Mouse (Mus musculus) gastrocnemius, postnatal 36 days (tissue): Measurements from ENCODE around the gene Dapk2. TPM values are rescaled to one million over a fixed set of nuclear protein-coding genes. Genes with fewer than 3 reads are reported as not detected.

Experiments
- DNase-seq, 2 experiments: peaks; one replicate each; pipeline ENCODE4 v3.0.0; 2022
- intact Hi-C: fragments of 180-260 bp; cut with DNase I; formaldehyde crosslinking; loops from one replicate; pipeline ENCODE4 v1.15.1; 2025
- total RNA-seq, 2 experiments: library from RNA; stranded (reverse); gene quantifications; 2 replicates each; pipeline ENCODE4 v1.2.3; 2021

Dapk2 gene
- total RNA-seq, 2 experiments from 2014 or later = 21.6 to 24.0 TPM

DNA sequence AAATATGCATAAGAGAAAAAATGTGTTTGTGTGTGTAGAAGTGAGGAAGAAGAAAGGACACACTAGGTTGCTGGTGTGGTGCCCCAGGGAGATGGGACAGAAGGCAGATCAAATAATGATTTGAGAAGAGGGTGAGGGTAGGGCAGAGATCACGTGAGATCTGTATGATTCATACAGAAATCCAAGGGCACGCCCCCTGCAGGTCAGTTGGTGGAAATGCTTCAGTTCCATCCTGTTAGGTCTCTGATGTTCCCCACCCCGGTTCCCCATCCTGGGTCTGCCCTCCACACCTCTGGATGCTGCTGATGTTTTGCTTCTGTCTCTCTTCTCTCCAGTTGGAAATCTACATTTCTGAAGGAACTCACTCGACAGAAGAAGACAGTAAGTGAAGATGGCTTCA, 22.1 kb upstream of the Dapk2 start:
- DNase-seq = no peak
- intact Hi-C loops = loop anchor here (10.0 kb wide), 1 partner anchor 369 kb away; no protein-coding TSS in a partner anchor

DNA sequence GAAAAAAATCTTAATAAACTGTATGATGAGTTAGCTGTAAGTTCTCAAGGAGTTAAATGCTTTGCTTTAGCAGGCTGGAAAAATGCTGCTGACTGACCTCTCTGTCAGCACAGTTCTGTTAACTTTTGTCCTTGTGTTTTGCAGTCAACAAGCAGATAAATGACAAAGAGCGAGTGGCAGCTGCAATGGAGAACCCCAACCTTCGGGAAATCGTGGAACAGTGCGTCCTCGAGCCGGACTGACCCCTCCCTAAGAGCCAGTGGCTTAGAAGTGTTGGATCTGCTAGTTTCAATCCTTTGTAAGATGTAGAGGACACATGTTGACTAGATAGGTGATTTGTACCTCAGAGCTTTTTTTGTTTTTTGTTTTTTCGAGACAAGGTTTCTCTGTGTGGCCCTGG, 19.8 kb upstream of the Dapk2 start:
- DNase-seq = no peak
- intact Hi-C loops = loop anchor here (10.0 kb wide), 1 partner anchor 367 kb away; no protein-coding TSS in a partner anchor

DNA sequence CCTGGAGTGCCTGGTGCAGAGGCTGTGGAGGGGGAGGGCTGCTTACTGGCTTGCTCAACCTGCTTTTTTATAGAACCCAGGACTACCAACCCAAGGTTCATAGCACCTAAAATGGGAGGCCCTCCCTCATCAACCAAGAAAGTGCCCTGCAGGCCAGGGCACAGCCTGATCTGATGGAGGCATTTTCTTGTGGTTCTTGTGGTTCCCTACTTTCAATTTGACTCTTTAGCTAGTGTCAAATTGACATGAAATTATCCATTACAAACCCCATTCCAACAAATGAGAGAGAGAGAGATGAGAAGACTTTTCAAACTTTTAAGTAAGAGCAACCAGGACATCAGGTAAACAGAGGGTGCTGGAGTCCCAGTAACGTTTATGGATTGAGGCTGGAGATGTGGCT, 15.8 kb upstream of the Dapk2 start:
- DNase-seq = no peak
- intact Hi-C loops = loop anchor here (10.0 kb wide), 2 partner anchors 243 to 303 kb away; no protein-coding TSS in a partner anchor

DNA sequence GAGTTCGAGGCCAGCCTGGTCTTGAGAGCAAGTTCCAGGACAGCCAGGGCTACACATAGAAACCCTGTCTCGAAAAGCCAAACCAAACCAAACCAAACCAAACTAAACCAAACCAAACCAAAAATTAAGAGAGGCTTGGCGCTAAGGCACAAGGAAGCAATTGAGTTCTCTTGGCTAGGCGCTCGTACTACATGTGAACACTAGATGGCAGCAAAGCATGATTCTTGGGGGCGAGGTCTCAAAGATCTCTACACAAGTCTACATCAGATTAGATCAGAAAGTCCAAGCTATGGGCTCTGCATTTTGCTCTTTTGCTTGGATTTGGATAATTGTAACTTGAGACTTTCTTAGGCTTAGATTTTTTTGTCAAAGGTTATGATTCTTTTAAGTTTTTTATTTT, 13.8 kb upstream of the Dapk2 start:
- peak in 1 of 2 experiments; percentile 54 for DNase-seq
- intact Hi-C loops = loop anchor here (10.0 kb wide), 2 partner anchors 241 to 301 kb away; no protein-coding TSS in a partner anchor

DNA sequence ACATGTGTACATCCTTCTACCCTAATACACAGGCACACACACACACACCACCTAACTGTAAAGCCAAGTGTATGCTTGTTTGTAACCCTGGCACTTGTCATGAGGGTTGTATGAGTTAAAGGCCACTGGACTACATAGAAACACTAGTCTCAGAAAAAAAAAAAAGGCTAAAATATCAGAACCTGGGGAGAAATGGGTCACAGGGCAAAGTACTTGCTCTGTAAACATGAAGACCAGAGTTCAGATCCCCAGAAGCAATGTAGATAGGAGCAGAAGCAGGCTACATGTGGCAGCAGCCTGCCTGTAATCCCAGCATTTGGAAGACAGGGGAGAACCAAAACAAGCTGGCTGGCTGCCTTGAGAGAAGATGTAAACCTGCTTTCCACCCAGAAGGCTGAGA, 11.9 kb upstream of the Dapk2 start:
- no peak for DNase-seq
- intact Hi-C loops = loop anchor here (10.0 kb wide), 2 partner anchors 239 to 299 kb away; no protein-coding TSS in a partner anchor

DNA sequence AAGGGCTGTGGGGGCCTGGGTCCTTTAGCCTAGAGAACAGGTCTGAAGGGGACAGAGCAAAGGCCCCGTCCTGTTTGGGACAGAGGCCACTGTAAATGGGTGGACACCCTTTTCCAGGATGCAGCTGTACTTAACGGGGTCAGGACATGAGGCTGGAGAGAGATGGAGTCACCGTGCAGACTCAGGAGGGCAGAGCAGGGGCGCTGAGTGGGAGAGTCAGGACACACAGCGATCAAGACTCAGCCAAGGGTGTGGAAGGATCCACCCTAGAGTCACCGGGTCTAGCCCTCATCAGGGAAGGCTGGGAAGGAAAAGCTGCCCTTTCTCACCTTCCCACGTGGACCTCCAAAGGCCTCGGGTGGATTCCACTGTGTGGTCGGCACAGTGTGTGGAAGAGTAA, 6.0 kb upstream of the Dapk2 start:
- no peak for DNase-seq
- intact Hi-C loops = no loop called here

DNA sequence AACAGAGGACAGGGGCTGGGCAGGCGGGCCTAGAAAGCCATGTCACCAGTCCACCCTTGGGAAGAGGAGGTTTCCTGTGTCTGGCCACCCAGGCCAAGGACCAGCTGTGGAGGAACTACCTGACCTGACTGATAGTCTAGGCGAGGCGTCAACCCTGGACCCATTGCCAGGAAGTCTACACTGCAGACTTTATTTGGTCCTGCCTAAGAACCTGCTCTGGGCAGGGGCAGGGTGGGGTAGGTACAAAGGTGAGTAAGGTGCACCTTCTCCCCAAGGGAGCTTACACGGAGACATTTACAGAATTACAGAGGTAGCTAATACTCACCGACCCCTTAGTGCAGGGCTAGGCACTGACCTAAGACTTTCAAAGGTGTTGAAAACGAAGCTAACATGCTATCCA, 4.4 kb upstream of the Dapk2 start:
- no peak for DNase-seq
- intact Hi-C loops = no loop called here

DNA sequence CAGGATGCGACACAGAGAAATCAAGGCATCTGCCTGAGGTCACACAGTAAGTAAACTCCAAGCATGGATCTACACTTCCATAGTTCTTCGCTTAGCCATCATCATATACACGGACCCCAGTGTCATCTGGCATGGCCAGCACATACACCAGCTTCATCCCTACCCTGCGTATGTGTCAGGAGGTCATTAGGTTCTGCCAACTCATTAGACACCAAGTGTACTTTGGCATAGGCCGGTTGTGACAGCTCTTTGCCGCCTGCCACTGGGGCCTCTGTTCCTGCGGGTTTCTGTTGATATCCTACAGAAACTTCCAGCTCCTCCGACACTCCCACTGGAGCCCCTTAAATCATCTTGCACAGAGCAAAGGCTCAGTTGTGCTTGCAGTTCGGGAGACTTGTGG, 4.0 kb upstream of the Dapk2 start:
- no peak for DNase-seq
- intact Hi-C loops = no loop called here

DNA sequence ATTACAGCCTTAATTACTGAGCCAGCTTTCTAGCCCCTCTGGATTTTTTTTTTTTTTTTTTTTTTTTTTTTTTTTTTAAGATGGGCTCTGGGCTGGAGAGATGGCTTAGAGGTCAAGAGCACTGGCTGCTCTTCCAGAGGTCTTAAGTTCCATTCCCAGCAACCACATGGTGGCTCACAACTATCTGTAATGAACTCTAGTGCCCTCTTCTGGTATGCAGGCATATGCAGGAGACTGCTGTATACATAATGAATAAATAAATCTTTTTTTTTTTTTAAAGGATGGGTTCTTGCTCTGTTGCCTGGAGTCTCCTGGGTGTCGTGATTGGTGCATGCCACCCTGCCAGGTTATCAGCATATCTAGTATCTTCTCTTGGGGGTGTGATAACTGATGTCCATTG, 2.5 kb upstream of the Dapk2 start:
- intact Hi-C loops = loop anchor here (5.0 kb wide), 3 partner anchors 87 to 127 kb away; no protein-coding TSS in a partner anchor
- DNase-seq = no peak

DNA sequence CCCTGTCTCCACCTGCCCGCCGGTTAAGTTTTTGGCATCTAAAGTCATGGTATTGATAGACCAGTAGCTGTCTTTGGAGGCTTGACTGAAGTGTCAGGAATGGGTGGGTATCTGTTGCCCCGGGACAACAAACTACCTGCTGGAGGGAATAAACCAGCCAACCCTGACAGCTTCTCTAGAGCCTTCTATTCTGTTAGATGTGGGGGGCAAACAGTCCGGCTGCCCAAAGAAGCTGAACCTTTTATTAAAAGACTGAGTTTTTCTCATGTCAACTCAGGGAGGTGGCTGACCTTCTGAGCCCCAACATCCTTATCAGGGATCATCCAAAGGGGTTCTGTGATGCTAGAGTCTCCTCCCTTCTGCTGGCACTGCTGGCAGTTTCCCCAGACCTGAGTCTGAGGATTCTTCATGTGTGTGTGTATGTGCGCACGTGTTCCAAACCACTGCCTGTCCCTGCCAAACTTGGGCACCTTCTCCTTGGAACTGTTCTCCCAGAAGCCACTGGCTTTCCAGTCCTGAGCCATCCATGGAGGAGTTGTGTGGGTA, 935 bp downstream of the Dapk2 start:
- intact Hi-C loops = loop anchor here (5.0 kb wide), 3 partner anchors 83 to 123 kb away; no protein-coding TSS in a partner anchor

DNA sequence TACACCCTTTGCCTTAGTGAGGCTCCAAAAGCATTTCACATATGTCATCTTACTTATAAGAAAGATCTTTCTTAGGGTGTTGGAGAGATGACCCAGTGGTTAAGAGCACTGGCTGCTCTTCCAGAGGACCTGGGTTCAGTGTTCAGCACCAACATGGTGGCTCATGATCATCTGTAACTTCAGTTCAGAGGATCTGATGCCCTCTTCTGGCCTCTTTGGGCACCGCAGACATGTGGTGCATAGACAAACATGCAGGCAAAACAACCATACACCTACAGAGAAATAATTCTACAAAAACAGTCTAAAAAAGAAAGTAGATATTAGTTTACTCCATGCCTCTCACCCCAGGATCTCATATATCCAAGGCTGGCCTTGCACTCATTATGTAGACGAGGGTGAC, 2.1 kb downstream of the Dapk2 start:
- no peak for DNase-seq
- intact Hi-C loops = loop anchor here (5.0 kb wide), 1 partner anchor 47 kb away; no protein-coding TSS in a partner anchor

More for the DNA sequence above, 935 bp downstream of the Dapk2 start:
- no peak for DNase-seq

DNA sequence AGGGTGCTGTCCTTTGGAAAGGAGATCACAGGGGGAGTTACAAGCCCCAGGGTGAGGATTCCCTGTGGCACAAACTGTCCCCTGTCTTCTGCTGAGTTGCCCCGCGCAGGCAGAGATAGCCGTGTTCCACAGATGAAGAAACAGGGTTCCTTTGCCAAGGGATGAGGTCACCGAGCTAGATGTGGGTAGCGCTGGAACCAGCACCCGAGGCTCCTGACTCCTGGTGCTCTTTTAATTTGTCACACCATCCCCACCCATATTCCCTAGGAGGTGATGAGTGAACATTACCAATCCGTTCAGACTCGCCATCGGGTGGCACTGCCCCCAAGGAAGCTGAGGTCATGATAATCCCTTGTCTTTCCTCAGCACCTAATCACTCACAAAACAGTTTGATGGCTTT, 5.0 kb downstream of the Dapk2 start:
- peak; percentile 35 to 41 for DNase-seq
- intact Hi-C loops = loop anchor here (5.0 kb wide), 1 partner anchor 44 kb away; no protein-coding TSS in a partner anchor

DNA sequence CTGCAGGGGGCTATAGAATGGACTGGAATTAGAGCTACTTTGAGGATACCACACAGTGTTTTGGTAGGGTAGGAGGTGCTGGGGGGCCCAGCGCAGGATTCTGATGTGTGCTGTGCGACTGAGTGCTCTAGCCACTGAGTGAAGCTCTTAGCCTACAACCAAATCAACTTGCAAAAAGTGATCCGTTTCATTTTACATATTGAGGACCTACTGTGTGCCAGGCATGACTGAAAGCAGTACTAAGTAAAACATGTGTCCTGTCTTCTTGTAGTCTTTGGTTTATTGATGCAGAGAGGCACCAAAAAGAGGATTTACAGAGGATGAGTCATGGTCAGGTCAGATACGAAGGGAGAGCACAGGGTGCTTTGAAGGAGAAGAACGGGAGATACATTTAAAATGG, 9.2 kb downstream of the Dapk2 start:
- intact Hi-C loops = no loop called here
- DNase-seq = no peak

DNA sequence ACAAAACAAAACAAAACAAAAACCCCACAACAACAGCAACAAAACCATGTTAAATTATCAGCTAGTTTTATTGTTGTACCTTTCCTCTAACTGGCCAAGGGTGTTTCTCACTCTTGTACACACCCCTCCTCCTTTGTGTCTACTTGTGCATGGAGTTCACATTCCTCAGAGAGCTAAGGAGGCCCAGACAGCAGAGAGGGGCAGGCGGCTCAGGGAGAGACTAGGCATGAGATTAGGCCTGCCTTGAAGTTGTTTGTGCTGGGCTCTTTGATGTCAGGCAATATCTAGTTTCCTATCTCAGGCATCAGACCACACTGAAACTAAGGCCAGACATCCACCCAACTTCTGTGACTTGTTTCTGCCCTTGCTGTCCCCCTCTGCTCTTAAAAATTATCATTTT, 10.2 kb downstream of the Dapk2 start:
- intact Hi-C loops = no loop called here
- no peak for DNase-seq

DNA sequence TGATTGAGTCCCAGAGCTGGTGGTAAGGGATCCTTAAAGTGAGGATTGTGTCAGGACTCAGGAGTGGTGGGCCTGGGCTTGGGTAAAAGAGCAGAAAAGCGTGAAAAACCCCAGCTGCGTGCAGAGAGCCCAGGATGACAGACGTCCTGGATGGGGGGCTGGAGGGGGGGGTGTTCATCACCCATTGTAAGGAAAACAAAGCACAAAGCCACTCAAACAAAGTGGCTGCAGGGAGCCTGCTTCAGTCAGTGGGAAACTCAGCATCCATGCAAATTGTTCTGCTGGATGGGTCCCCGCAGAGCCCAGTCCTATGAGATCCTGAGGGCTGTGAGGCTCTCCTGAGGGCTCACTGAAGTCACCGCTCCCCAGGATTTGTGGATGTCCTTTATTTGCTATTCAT, 12.5 kb downstream of the Dapk2 start:
- no peak for DNase-seq
- intact Hi-C loops = no loop called here

DNA sequence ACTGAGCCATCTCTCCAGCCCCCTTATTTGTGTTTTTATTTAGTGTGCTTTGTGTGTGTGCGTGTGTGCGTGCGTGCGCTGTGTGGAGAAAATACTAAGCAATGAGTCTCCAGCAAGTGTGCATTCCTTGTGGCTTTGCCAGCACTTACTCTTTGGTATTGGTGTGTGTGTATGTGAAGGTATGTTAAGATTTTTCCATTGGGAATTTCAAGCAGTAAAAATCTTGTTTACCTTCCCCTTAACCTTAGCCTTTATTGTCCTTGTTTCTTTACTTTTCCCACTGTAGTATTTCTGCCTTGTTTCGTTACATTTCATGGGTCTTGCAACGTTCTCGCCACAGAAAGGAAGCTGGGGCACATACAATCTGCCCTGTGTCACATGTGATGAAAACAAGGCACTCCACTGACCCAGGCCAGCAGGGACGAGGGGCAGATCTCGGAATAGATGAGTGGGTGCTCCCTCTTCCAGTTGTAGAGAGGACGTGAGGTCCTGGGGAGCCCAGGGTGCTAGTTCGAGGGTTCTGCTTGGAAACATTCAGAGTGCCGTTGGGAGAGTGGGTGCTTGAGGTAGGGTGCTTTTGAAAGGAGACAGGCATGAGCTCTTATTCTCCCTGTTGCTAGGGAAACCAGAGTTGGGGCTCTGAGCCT, 13.4 kb downstream of the Dapk2 start:
- DNase-seq = no peak
- intact Hi-C loops = no loop called here

DNA sequence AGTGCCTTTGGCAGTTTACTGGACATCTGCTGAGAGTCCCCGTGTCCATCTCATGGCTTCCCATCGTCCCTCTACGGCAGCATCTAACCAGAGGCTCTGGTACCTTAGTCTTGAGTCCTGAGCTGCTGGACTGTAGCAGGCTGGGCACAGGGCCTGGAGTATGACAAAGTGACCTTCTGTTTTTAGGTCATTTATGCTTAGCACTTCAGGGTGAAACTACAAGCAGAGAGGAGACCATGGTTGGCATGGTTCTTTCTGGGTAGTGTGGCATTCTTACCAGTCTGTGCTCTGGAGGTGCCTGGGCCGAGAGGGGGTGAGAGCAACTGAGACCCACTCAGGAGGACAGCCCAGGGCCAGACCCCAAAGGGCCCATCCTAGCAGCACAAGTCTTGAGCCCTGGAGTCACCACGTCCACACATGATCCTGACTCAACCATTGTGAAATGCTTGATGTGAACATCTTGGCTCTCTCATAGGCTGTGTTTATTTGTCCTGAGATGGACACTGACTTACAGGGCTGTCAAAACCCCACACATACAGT, 15.4 kb downstream of the Dapk2 start:
- DNase-seq = no peak
- intact Hi-C loops = no loop called here

DNA sequence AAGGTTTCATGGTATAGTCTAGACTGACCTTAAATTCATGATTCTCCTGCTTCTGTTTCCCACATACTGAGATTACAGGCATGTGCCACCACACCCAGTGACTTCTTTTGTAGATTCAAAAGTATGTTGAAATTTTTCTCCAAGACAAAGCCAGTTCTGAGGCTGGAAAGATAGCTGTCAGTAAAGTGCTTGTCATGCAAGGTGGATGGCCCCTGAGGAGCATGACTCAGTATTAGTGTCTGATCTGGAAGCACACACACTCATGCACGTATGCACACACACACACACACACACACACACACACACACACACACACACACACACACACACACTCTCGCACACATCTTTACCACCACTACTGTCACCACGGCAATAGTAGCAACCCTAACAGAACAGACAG, 17.0 kb downstream of the Dapk2 start:
- intact Hi-C loops = no loop called here
- DNase-seq = no peak

DNA sequence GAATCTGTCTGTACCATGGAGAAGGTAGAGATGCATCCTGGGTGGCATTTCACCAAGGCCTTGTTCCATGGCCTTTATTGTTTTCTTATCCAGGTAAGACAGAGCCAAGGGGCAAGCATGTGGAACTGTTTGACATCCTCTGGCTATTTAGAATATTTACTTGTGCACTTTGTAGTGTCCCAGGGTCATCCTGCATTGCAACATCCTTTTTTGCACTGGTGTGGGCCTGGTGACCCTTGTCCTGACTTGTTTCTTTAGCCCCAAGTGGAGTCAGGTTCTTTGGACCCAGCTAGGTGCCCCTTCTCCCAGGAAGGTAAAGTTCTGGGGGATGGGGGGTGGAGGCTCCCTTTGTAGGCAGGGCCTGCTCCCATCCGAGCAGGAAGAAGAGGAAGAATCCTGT, 20.0 kb downstream of the Dapk2 start:
- no peak for DNase-seq
- intact Hi-C loops = no loop called here

DNA sequence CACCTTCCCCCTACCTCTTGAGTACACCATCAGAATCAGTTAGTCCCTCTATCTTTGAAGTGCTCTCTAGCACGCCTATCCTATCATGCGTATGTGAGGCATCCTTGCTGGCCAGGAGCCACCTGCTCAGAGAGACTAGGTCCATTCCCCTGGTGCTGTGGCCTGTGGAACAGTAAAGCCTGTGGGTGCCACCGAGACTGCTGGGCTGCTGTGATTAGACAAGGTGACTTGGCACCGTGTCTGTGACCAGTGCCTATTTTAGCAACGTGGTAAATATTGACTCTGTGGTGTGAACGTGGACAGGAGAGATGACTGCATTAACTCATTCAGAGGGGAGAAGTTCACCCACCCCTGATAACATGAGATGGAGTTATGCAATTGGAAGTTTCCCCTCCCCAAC, 21.8 kb downstream of the Dapk2 start:
- DNase-seq = no peak
- intact Hi-C loops = no loop called here

DNA sequence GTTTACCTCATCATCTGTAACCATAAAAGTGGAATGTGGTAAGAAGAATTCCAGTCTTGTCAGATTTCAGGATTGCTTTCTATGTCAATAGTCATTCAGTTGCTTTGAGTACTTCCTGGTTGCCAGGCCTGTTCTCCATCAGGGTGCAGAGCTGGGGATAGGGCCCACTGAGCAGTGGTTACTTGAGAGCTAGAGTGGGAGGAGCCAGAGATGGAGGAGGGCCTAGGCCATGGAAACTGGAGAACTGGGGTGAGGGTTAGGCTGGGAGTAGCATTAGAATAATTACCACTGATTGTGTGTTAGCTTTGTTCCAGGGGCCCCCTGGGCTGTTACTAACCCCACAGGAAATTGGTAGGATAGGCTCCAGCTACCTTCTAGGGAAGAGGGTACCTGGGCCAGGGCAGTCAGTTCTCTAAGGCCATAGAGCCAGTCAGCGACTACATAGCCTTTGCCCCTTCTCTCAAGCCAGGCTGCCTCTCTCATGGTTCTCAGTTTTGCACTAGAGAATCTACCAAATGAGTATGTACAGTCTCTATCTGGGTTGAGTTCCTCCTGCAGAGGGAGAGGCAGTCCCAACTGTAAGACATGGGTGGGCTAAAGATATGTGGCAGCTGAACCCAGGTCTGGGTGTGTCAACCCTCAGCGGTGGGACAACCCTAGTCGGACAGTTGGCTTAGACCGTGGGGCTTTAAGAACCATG, 23.3 kb downstream of the Dapk2 start:
- DNase-seq = no peak
- intact Hi-C loops = no loop called here
